Mouse (Mus musculus) adrenal gland, adult 8-10 months (tissue): ENCODE data around the gene Adam21. TPM values are rescaled to one million over a fixed set of nuclear protein-coding genes. Genes with fewer than 3 reads are reported as not detected.
"Not testable (repeated sequence)": the region's sequence is repeated elsewhere in the genome, so short reads cannot be mapped to it uniquely, and the experiment has no call there.

Experiments used
- DNase-seq: peaks from one replicate; pipeline ENCODE4 v3.0.0; 2022
- total RNA-seq, 4 experiments: library from RNA; stranded (reverse); gene quantifications; 2 replicates each; pipeline ENCODE4 v1.2.4; 2022

Gene Adam21
- total RNA-seq: under 1 TPM in 2 of 4 experiments, not detected in 2; 0.09 to 0.43 TPM

- DNase-seq: no peak
Observed at GRCm38 (mm10) chr12:81568374-81568773, at the start of gene Adam21. TSS of gene Adam21 (minus strand) at chr12:81568474.

GRCm38 (mm10) chr12:81616980-81617379 lies 48.7 kb upstream of the Adam21 start:
- no peak for DNase-seq

- DNase-seq: no peak
Observed at GRCm38 (mm10) chr12:81615807-81616206, 47.5 kb upstream of the Adam21 start.

- DNase-seq: no peak
Observed at GRCm38 (mm10) chr12:81609445-81609844, 41.2 kb upstream of the Adam21 start.

- no peak for DNase-seq
Observed at GRCm38 (mm10) chr12:81604995-81605784, 36.9 kb upstream of the Adam21 start.

DNA sequence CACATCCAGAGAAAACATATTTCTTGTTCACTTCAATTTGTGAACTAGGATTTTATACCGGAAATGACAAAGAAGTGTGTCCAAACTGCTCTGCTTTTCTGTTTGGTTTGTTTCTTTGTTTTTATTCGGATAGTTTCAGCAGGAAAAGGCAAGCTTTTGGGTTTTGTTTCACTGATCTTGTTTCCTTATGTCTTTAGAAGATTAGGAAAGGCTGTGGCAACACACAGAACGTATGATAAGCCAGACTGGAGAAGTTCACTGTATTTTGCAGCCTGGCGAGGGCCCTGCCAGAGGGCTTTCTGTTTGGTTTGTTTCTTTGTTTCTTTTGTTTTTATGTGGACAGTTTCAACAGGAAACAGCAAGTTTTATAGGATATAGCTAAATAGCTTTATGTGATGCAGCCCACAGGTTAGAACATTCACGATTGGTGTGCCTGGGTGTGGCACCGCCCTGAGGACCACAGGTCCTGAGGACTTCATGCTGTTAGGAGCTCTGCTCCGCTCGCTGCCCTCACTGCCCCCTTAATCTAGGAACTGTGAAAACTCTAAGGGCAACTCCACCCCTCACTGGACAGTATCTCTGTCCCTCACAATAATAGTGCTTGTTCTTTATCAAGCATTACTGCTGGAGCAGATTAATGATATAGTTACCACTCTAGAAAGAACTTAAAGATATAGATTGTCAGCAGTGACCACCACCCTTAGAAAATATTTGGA lies 28.4 kb upstream of the Adam21 start:
- DNase-seq: no peak

DNA sequence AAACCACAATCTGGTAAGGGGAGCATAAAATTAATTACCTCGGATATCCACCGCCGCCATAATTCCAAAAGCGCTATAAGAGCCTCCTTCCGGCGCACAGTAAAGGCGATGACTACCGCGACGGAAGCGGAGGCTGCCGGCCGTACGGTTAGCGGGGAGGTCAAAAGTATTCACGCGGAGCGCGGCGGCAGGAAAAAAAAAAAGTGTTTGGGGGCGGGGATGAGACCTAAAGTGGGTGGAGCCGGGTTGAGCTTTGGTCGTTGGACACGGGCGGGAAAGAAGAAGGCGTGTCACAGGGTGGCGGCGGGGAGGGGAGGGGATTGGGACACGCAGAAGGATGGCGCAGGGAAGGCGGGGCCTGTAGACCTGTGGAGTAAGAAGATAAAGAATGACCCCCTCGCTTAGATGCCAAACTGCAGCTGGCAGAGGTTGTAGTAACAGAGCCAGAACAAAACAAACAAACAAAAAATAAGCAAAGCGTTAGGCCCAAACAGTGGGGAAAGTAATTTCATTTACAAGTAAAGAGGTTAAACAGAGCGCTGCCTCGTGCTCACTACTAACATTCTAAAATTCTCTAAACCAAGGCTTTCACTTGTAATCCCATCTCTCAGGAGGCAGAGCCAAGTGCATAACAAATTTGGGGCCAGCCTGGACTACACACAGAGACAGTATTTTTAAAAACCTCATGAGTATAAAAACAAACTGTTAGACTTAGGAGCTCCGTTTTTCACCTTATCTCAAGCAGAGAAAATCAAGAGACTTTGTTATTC lies 26.8 kb upstream of the Adam21 start, which contains the start of gene Med6:
Med6 (minus strand) TSS at position 107 of the 770 bp plus-strand sequence.
- peak; percentile 93 for DNase-seq

DNA sequence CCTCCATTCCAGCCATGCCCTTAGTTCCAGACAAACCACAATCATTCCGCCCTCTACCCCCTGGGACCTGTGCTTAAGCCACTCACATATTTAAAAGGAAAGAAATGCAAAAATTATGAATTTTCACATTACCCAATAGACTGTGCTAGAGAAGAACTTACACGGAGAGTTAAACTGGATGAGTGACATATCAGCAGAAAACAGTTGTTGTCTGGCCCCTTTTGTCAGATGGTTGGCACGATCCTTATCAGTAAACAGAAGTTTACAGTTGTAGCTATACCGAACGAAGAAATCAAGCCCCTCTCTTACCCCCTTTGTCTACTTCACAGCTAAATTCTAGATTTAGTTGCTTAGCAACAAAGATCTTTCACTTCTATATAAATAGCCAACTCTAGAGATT lies 343 bp downstream of the Adam21 start:
- DNase-seq: no peak

DNA sequence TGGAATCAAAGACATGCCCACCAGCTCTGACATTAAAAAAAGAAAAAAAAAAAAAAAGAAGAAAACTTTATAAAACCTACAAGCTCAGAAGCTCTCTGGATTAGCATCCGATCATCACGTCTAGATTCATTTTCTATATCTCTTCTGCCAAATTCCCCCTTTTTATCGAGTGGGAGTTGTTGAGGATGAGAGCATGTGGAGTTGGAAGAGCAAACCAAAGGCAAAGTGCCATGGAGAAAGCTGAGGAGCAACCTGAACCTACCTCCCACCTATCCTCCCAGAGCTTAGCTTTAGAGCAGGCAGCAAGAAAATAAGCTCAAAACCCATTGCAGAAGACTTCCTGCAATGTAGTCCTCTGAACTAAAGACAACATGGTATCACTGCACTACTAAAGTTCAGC lies 4.1 kb downstream of the Adam21 start:
- DNase-seq: no peak

DNA sequence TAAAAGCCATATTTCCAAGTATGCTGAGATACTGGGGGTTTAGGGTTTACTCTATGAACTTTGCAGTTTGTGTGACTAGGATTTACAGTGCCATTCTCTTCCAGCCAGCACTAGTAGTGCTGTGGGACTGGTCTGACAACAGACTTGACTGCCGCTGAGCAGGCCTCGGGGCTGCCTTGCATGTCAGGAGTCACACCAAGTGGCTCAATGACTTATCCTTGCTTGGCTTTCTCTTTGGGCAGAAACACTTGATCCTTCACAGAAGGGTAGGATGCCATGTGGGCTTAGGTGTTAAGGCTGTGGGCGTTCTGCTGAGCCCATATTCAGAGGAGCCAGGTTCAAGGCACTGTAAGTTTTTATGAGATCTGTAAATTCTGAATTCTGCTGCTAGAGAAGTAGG lies 19.0 kb downstream of the Adam21 start:
- DNase-seq: no peak

DNA sequence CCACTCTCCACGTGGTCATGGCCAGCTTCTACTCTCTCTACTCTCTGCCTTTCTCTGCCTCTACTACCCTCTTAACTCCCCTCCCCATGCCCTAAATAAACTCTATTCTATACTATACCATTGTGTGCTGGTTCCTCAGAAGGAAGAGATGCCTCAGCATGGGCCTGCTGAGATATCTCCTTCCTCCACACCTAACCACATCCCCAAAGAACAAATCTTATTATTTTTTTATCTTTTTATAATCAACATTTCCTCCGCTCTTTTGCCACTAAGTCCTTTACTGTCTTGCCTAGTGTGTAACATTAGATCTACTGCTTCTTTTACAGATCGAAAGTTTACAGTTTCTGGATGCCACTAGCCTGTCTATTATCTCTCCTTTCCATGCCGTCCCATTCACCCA lies 21.1 kb downstream of the Adam21 start:
- no peak for DNase-seq

- no peak for DNase-seq
Observed at GRCm38 (mm10) chr12:81533029-81533419, 35.2 kb downstream of the Adam21 start.

GRCm38 (mm10) chr12:81532316-81533028 lies 35.8 kb downstream of the Adam21 start, which contains the start of the genes Gm20498 and Synj2bp:
TSS of gene Gm20498 (minus strand) at chr12:81532905.
TSS of gene Synj2bp (minus strand) at chr12:81532911.
- DNase-seq: peak; percentile 81

DNA sequence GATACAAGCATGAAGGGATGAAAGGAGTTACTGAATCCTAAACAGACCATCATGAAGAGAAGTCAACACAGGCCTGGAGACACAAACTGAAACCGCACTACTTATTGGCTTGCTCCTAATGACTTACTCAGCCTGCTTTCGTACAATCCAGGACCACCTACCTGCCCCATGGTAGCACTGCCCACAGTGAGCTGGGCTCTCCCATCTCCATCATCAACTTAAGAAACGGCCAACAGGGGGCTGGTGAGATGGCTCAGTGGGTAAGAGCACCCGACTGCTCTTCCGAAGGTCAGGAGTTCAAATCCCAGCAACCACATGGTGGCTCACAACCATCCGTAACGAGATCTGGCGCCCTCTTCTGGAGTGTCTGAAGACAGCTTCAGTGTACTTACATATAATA lies 37.7 kb downstream of the Adam21 start:
- DNase-seq: not testable (repeated sequence)

Other genes starting within 250 kb of the Adam21 start
- gene Slc8a3, start 235.3 kb downstream of the Adam21 start, total RNA-seq: 1 to 10 TPM; 1.1 to 2.2 (median 1.9) TPM
- 1 to 10 TPM; 1.1 to 6.0 (median 3.1) TPM for gene Gm4787, start 189.0 kb downstream of the Adam21 start, total RNA-seq
- gene Adam4, start 146.5 kb downstream of the Adam21 start, total RNA-seq: 1 to 10 TPM; 1.8 to 6.3 (median 2.9) TPM
- gene Cox16, start 83.3 kb downstream of the Adam21 start, total RNA-seq: 100 to 1,000 TPM in 1 of 4 experiments, 10 to 100 TPM in 3; 77.2 to 106 (median 91.9) TPM
- gene Gm20498, start 35.6 kb downstream of the Adam21 start, total RNA-seq: 10 to 100 TPM; 35.1 to 44.2 (median 39.5) TPM
- gene Synj2bp, start 35.6 kb downstream of the Adam21 start, total RNA-seq: 10 to 100 TPM; 29.3 to 38.4 (median 35.3) TPM
- gene Med6, start 26.5 kb upstream of the Adam21 start, total RNA-seq: 10 to 100 TPM; 22.6 to 36.4 (median 30.0) TPM
- 1 to 10 TPM; 3.3 to 4.7 (median 4.3) TPM for gene Ttc9, start 62.8 kb upstream of the Adam21 start, total RNA-seq
- gene Map3k9, start 212.7 kb upstream of the Adam21 start, total RNA-seq: 1 to 10 TPM; 1.6 to 9.7 (median 5.5) TPM